Mouse (Mus musculus) brain, embryonic 18.5 days (tissue): ENCODE measurements around the gene Csmd2.
"Not testable (repeated sequence)": the region's sequence is repeated elsewhere in the genome, so short reads cannot be mapped to it uniquely, and the experiment has no call there.

ENCODE experiments used
- DNase-seq: peaks from one replicate; pipeline ENCODE4 v3.0.0-alpha.2; 2012; ENCODE audit warnings: low read depth, low spot score

Gene Csmd2

GRCm38 (mm10) chr4:128042626-128043025 is 55.0 kb downstream of the Csmd2 start:
- DNase-seq: no peak

DNA sequence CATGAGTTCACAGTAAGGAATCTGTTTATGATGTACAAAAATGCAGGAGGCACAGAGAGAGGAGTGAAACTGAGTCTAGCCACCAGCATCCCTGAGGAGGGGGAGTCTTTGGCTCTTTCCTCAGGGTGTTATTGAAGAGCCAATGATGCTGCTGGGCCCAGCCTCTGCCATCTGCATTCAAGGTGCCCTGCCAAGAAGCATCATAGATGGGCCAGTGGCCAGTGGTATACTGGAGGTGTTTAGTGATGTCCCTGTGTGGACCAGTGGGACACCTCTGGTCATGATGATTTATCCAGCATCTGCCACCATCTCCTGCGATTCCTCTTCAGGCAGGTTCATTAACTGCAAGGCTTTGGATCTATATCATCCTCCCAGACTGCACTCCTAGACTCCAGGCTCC is 61.1 kb downstream of the Csmd2 start:
- DNase-seq: no peak

- DNase-seq: no peak
These were observed 65.0 kb downstream of the Csmd2 start for GRCm38 (mm10) chr4:128052701-128053100.

- DNase-seq: not testable (repeated sequence)
These were observed 73.6 kb downstream of the Csmd2 start for GRCm38 (mm10) chr4:128061274-128061673.

DNA sequence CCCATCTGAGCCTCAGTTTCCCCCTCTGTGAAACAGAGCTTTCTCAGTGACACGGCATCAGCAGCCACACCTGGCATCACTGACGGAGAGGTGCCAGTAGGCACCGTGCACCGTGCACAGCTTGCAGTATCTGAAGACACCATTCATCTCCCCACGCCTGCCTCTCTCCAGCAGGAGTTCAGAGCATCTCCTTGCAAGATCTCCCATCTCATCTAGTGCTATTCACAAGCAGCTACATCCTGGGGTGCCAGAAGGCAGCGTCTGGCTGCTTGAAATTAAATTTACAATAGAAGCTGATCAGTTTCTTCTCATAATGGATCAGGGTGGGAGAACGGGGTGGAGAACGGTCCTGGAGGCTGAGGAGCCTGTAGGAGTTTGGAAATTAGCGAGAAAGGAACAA is 79.5 kb downstream of the Csmd2 start:
- no peak for DNase-seq

DNA sequence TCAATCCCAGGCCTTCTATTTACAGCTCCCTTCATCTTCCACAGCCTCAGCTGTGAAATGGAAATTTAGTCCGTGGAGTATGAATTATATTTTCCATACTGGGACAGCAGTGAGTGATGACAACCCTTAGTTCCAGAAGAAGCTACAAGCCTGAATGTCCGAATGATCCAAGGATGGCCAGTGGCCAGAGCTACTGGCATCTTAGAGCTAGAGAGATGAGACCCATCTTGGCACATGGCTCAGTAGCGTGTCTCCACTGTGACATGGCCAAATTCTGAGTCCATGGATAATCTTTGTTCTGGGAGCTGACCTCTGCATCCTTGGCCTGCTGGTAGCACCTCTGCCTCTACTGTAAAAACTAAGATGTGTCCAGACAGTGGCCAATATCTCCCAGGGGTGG is 96.8 kb downstream of the Csmd2 start:
- DNase-seq: no peak

DNA sequence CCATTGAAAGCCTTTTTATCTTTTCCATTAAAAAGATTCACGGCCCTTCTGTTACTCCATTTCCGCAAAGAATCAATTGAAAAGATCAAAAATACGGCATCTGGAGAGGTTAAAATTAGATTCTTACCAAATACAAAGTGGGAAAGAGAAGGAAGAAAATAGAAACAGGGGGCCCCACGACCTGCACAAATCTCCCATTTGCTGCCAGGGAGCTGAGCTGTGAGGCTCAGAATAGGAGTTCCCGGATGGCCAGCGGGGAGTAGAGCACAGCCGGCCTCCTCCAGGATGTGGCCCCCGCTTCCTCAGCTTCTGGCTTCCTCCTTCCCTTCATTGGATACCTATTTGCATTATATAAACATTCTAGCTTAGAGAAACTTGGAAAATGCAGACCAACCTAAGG is 97.4 kb downstream of the Csmd2 start:
- no peak for DNase-seq

GRCm38 (mm10) chr4:128087147-128087606 is 99.5 kb downstream of the Csmd2 start:
- no peak for DNase-seq

GRCm38 (mm10) chr4:128087704-128088103 is 100.0 kb downstream of the Csmd2 start:
- no peak for DNase-seq

DNA sequence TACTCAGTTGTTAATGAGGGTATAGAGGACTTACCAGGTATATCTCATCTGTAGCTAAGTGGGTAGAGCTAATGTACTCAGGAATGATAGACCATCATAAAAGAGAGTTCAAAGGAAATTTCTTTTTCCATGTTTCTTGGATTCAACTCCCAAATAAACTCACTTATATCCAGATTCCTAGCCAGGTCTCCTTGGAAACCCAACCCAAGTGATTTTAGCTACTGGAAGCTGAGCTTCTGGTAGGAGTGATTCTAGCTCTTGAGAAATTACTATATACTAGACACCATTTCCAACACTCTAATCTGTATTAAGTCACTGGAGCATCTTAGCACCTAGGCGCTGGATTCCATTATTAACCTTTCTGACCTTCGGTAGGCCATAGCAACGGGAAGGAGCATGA is 100.6 kb downstream of the Csmd2 start:
- DNase-seq: no peak

GRCm38 (mm10) chr4:128091938-128092337 is 104.3 kb downstream of the Csmd2 start:
- no peak for DNase-seq

- DNase-seq: no peak
These were observed 111.9 kb downstream of the Csmd2 start for GRCm38 (mm10) chr4:128099515-128099914.

DNA sequence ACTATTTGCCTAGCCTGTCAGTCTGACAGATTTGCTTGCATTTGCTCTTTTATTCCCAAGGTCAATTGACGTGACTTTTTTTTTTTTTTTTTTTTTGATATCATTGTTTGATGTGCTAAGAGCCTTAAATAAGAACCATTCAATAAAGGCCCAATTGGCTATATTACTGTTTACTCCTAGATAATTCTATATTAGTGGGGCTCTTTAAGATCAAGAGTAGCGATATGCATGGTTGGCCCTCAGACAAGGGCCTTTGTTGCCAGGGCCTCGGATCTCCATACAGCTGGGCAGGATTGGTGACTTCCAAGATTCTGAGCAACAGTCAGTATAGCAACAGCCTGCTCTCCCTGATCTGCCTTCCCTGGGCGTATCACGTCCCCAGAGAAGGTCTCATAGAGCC is 112.9 kb downstream of the Csmd2 start:
- no peak for DNase-seq

GRCm38 (mm10) chr4:128116331-128116730 is 128.7 kb downstream of the Csmd2 start:
- no peak for DNase-seq

- no peak for DNase-seq
These were observed 135.6 kb downstream of the Csmd2 start for GRCm38 (mm10) chr4:128123281-128123680.

DNA sequence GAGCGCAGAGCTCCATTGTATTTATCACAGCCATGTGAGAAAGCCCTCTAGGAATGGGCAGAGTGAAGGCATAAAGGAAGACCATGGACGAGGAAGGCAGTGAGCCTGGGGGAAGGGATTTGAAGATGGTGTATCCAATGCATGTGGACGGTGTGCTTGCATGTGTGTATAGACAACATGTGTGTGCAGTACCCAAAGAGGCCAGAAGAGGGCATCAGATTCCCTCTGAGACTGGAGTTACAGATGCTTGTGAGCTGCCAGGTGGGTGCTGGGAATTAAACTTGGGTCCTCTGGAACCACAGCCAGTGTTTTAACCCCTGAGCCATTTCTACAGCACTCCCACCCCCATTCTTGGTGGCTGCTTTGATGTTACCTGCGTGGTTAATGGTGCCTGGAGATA is 137.1 kb downstream of the Csmd2 start:
- DNase-seq: no peak

- DNase-seq: no peak
These were observed 140.9 kb downstream of the Csmd2 start for GRCm38 (mm10) chr4:128128546-128128945.

DNA sequence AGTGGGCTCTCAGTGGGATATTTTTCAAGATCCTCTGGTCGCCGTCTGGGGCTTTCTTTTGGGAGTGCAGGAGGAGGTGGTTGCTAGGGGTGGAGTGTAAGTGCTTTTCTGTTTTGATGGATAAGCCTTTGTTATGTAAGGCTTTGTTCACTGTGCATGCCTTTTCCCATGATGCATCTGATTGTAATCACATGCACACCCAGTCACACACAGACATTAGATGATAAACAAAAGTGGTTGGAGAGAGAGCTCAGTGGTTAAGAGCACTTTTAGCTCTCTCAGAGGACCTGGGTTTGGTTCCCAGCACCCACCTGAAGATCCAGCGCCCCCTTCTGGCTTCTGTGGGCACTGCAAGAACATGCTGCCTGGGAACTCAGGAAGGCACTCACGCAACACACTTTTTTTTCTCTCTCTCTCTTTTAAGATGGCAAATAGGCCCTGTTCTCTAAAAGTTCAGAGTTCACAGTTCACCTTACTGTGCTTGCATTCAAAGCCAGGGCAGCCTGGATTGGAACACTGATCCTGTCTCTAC is 143.0 kb downstream of the Csmd2 start:
- no peak for DNase-seq

GRCm38 (mm10) chr4:128131666-128132065 is 144.0 kb downstream of the Csmd2 start:
- DNase-seq: no peak

- DNase-seq: peak; percentile 37
These were observed 145.4 kb downstream of the Csmd2 start for GRCm38 (mm10) chr4:128132876-128133646.

DNA sequence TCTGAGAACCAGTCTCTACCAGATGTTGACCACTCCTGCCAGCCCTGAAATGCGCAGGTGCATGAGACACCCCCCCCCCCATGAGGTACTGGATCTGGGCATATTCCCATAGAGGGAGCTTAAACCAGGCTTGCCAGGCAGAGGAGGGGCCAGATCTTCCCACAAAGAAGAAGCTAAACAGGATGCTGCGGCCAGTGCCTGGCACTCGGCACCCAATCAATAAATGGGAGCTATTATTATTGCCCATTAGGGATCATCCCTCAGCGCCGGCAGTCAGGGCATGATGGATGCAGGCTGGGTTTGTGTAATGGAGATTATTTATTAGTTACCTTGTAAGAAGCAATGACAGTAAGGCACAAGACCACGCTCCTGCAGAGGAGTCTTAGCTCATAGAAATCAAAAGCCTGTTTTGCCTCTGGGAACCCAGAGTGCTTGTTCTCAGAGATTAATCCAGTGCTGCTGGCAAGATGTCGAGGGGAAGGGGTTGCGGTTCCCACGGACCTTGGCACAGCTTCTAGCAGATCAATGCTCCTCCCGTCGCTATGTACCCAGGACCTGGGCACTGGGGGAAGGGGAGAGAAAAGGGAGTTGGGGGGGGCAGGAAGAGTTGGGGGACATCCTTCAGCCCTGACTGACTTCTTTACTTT is 146.8 kb downstream of the Csmd2 start:
- DNase-seq: no peak

DNA sequence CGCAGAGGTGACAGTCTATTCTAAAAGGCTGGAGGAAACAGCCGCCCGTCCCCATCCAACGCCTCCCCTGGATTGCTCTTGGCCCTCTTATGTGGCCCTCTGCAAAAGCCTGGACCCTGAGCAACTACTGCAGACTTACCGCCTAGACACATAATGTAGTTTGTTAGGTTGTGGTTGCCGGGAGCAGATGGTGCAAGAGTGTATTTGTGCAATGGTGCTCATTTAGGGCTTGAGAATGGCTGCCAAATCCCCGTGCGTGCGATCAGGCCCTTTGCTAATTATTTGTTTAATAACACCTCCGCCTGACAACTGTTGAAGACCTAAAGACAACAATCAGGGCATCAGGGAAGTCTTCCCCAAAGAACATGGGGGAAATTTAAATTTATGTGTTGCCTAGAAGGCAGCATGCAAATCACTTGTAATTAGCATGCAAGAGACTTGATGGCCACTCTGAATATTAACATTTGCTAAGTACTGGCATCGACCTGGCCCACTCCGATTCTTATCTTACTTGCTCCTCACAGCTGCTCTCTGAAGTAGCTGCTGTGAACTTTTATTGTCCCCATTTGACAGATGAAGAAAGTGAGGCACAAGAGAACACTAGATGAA is 147.5 kb downstream of the Csmd2 start:
- DNase-seq: peak; percentile 37

GRCm38 (mm10) chr4:128139991-128140390 is 152.3 kb downstream of the Csmd2 start:
- DNase-seq: no peak
